Mouse (Mus musculus) heart, postnatal 4 days (tissue): ENCODE results near the gene Fmnl3. TPM values are rescaled to one million over a fixed set of nuclear protein-coding genes. Genes with fewer than 3 reads are reported as not detected.

Experiments used
- DNase-seq: peaks from one replicate; pipeline ENCODE4 v3.0.0; 2021
- total RNA-seq, 2 experiments: library from RNA; stranded (reverse); gene quantifications; 2 replicates each; pipeline ENCODE4 v1.2.3; 2021

The Fmnl3 gene
- total RNA-seq, 2 experiments from 2014 or later, result 42.6 to 44.4 TPM

DNA sequence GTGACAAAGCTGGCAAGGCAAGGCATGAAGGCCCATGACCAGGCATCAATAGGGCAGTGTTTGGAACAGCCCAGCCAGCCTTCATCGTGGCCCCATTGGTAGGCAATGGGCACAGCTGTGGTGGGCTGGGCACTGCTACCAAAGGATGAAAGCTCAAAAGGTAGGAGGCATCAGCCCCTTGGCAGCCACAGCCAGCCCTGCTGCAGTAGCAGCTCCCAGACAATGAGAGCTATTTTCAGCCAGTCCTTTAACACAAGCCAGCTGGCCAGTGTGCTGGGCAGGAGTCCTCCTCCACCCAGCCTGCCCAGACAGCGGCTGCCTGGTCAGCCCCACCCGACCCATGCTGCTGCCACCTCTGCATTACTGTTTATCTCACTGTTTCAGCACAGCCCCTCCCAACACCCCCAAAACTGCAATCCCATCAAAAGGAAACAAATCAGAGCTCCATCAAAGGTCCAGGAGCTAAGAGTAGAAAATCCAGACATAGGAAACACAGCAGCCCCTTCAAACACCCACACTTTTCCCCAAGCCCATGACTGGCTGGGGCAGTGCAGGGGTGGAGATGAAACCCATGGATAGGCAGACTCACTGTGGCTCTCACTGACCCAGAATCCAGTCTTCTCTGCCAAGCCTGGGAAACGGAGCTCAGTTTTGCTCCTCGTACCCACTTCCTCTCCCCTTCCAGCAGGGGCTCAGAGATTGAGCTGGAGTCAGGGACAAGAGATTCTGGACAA lies 26.7 kb downstream of the Fmnl3 start:
- peak; percentile 77 for DNase-seq

DNA sequence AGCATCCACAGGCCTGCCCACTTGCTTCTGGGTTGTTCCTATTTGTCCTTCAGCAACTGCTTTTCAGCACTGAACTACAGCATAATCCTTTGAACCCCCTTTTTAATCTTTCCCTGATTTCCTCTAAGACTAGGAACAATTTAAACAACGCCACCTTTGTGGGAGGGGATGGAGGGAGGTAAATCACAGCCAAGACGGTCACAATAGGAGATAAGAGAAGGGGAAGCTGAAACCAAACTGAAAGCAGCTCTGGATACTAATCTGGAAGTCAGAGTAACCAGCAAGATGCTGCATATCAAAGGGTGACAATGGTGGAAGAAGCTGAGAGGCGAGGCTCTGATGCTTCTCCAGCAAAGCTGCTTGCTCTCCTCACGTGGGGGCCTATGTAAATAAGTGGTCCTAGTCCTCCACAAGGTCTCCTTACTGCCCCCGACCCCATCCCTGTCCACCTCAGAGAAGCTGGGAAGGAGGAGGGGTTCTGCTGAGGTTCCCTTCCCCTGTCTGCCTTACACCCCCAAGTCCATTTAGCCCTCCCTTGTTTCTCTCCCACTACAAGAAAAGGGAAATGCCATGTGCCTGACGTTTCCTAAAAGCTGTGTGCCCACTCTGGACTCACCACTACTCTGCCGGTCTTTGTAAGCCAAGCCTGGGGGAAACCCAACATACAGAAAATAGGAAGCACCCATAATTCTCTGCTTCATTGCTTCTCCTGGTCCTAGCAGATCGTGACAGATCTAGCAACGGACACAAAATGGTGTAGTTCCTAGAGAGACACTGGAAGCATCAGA lies 27.9 kb downstream of the Fmnl3 start:
- no peak for DNase-seq

DNA sequence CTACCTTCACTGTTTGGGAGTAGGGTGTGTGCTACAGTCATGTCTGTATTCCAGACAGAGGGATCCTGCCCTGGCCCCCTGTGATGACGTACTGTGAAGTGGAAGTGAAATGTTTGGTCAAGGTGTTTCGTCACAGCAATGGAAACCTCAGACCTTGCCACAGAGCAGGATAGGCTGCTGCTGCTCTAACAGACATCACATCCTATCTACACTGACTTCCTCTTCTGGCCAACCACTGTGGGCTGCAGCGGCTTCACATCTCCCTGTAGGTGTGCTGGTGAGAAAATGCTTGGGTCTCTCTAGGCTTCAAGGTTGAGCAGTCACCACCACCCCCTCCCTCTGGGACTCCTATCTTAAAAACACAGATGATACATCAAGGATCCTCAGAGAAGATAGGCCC lies 29.2 kb downstream of the Fmnl3 start:
- DNase-seq, result no peak

DNA sequence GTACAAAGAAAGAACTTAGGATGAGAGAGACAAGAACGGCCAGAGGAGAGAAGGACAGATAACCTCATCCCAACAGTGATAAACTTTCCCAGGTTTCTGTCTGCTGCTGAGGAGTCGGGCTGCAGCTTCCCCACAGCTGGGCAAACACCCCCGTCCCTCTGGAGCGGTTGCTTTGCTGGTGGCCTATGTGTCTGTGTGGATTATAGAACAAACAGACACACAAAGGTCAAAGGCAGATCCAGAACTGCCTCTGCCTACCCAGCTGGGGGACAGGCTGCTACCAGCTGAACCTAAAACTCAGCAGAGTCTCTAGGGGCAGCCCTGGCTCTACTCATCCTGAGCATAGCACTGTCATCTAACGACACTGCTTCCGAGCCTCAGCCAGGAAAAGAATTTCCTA lies 30.6 kb downstream of the Fmnl3 start:
- peak; percentile 14 for DNase-seq

DNA sequence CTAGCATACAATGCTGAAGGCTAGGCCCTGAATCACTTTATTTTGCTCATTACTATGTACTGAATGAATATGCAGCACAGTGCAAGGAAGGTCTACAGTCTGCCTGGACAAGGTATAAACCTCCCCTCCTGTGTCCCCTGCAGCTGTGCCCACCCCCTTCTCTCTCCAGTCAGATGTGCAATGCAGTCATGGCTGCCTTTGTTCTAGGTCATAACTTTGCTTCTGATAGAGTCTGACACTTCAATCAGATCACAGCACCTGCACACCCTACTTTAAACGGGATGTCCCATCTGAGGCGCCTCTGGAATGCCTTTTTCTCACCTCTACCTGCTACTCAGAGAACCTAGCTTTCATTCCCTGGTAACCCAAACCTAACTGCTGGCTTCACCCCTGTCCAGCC lies 31.4 kb downstream of the Fmnl3 start:
- DNase-seq, result no peak

DNA sequence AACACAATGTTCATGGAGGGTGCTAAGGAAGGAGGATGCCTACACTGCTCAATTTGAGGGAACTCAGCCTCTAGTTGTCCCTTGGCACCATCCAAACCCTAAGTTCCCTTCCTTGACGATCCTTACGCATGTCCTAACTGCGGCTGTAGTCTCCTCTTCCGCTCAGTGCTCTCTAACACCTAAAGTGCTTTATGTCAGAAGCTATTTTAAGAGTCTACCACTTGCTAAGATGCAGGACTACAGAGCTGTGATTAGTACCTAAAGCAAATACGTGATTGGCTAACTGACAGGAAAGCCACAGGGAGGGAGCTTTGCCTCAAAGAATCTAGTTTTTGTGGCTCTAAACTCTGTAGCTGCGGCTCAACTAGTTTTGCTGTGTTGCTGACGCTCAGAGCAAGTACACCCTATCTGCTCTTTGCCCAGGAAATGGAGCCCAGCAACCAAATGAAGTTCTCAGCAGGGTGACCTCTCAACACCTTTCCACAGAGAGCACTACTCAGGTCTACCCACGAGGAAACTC lies 34.4 kb downstream of the Fmnl3 start:
- no peak for DNase-seq

DNA sequence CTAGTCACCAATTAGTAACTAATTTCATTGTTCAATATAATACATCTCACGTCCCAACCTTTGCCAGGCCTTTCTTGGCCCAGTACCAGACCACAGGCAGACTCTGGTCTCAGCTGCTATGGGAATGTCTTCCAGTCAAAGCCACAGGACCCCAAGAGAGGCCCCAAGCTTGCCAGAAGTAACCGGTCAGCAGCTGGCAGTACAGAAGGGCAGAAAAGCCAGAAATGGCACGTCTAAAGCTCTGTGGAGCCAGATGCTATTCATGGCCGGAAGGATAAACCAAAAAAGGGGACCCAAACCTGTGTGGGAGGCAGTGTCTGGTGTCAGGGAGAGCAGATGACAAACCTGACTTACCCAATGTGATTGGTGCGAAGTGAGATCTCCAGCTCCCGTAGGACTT lies 35.8 kb downstream of the Fmnl3 start:
- no peak for DNase-seq

DNA sequence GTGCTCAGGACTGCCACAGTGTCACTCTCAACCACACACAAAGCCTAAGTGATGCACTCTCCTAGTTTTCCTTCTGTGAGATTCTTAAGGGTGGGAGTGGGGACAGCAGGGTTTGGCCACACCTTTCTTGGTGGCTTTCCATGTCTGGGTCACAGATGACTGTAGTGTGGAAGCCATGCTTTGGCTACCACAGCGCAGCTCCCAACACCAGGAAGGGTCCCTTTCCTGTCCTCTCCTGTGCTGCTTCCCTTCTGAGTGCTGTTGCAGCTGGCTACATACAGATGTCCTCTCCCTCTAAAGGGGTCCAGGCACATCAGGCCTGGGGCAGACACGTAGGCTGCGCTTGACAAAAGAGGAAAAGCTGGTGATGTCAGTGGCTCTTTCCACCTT lies 36.6 kb downstream of the Fmnl3 start:
- DNase-seq, result peak; percentile 79

DNA sequence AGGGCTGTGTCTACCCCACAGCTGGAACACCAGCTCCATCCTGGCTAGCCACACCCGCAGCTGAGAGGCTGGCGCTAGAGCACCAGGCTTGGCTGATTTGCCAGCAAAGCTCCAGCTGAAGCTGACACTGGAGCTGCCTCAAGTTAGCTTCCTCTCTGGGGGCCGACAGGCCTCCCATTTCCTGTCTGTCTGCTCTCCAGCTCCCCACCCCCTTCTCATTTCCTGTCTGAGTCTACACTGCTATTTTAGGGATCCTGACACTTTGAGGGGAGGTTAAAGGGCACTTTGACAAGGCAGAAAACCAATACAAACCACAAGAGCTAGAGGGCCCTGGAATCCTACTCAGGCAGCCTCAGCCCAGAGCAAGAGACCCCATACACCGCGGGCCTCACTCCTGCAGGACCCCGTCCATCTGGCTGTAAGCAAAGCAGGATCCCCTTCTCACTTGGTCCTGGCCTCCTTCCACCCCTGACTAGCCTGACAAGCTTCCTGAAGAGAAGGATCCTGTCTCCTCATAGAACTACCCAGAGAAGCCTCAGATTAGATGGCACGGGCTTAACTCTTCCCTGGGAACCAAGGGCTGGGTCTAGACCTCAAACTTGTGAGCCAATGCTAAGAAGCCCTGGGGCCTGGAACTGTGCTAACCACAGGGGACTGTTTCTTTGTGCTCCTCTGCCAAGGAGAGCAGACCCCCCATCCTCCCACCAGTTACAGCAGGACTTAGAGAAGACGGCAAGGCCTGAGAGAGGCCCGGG lies 37.2 kb downstream of the Fmnl3 start:
- DNase-seq, result peak; percentile 85

DNA sequence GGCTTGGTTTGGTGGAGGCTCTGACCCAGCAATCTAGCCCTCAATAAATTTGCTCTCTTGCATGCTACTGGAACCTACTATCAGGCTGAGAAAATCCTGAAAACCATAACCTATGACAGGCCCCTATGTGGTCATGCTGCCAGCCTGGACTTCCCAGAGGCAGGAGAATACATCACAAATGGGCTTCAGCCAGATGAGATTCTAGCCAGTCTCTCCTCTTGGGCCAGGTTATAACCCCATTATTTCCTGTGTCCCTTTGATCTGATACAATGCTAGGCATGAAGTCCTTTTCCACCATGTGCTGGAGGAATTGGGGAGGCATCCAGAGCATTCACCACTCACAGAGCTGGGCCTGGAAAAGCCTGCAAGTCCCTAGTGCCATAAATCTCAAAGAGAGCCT lies 38.2 kb downstream of the Fmnl3 start:
- no peak for DNase-seq

DNA sequence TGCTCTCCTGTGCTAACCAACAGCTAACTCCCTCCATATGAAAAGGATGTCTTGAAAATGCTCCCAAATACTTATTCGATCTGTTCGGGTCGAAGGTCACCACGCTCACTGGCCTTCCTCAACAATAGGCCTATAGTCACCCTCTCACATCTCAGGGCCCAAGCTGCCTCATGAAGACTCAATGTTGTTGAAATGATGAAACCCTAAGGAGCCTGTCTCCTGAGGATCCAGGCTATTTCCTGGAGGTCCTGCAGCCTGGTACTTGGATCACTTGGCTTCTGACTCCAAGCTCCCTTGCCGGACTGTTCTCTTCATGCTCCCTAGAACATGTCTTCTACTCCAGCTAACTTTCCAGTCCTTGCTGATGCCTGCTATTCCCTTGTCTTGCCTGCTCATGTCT lies 38.9 kb downstream of the Fmnl3 start:
- no peak for DNase-seq

DNA sequence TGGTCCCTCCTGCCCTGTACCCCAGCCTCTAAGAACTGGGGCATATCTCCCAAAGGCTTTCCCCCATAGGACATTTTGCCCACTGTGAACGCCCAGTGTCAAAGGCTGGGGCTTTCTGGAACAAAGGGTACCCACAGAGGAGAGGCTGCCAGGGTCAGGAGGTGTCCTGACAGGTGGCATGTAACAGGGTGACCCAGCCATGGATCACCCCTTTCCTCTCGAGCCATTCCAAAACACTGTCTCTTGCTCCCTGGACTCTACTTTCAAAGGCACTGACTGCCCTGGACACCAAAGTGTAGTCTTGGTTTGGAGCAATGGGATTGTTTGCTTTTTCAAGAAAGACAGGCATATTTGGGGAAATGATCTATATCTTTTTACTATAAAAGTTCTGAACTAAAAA lies 40.0 kb downstream of the Fmnl3 start:
- DNase-seq, result no peak

DNA sequence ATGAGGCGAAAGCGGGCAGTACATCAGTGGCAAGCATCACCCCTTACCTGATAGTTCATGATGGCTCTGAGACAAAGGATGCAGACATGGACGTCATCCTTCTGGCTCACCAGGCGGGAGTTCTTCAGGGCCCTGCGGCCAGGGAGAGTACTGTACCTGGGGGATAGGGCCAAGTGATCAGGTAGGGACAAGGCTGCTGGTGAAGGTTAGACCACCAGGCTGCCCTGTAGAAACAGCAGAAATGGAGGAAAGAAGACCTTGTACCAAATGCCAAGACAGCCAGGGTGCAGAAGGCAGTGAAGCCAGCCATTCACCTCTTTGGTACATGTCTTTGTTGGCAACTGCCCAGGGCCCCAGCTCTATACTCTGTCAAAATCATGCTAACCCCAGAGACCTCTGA lies 42.3 kb downstream of the Fmnl3 start:
- no peak for DNase-seq

DNA sequence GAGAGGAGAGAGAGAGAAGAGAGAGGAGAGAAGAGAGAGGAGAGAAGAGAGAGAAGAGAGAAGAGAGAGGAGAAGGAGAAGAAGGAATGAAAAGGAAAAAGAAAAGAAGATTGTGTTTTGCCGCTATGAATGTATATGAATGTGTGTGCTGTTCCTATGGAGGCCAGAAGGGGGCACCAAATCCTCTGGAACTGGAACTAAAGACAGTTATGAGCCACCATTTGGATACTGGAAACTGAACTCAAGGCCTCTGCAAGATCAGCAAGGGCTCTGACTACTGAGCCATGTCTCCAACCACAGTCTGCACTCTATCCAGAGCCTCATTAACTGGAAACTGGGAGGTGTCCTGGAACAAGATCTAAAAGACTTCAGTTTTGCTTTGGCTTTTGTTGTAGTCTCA lies 43.3 kb downstream of the Fmnl3 start:
- peak; percentile 60 for DNase-seq

DNA sequence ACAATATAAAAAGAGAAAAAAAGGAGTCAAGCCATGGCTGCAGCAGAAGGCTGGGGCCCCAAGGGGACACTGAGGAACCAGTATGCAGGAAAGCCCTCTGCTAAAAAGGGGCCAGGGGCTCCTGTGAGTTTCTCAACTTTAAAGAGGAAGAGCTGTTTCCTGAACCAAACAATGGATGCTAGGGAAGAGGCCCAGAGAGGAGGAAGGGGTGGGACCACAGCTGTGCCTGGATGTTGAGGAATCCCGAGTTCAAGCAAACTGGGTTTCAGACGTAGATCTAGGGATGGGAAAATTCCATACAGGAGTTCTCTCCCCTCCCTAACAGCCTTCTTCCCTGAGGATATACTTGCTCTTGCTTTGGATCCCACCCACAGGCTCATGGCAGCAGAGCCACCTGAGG lies 43.9 kb downstream of the Fmnl3 start:
- peak; percentile 37 for DNase-seq

DNA sequence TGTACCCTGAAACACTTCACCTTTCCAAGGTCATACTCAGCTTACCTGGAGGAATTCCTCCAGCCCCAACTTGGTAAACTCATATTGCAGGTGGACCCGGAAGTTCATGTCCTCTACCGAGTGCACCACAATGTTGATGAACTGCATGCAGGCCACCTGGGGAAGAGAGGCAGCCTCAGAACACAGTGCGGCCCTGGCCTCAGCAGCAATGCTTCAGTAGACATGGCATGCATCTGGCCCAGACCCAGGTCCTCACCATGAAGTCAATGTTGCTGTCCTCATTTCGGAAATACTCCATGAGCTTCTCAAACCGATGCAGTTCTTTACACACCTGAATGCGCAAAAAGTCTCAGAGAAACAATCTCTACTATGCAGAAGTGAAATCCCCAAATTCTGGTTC lies 44.7 kb downstream of the Fmnl3 start:
- no peak for DNase-seq

DNA sequence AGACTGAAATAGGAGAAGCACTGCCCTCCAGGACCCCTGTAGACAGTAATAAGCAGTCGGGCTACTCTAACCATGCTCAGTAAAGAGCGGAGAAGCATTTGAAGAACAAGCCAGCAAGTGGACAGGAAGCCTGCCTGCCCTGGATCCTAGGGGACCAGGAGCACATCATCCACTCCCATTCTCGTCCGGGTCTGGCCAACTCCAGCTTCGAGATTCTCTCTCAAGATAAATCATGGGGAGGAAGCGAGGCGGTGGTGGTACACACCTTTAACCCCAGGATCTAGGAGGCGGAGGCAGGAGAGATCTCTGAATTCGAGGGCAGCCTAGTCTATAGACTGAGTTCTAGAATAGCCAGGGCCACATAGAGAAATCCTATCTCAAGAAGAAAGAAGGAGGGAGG lies 46.1 kb downstream of the Fmnl3 start:
- no peak for DNase-seq

DNA sequence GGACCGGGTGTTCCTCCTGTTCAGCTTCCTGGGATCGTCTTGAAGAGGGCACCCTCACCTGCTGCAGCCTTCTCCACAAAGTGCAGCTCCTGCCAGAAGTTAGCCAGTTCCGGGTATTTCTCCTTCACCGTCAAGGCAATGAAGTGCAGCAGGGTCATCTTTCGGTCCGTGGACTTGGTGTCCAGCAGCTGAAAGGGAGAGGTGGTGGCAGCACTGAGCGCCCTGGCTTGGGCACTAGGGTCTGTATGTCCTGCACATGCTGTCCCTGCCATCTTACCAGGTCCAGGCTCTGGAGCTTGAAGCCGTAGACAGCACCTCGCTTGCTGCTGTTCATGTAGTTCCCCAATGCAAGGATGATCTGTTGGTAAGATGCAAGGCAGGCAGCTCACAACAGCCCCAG lies 49.3 kb downstream of the Fmnl3 start:
- DNase-seq, result no peak

DNA sequence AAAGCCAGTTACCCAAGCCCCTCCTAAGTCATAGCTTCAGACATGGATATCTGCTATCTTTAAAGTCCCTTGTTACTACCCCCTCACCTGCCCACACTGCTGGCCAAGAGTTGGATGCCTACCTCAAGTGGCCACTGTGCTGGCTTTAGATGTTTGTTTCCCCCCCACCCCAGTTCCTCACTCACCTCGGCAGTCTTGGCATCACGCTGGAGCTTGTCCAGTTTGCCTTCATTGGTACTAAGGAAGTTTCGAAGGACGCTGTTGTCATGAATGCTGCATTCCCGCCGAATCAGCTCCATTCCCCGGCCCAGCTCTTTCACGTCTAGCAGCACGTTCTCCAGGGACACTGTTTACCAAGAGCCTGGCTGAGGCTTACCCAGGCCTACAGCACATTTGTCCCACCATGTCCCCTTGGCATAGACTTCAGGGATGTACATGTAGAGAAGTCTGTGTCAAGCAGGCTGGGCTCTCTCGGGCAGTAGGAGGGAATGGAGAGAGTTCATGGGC lies 50.1 kb downstream of the Fmnl3 start:
- DNase-seq, result no peak

DNA sequence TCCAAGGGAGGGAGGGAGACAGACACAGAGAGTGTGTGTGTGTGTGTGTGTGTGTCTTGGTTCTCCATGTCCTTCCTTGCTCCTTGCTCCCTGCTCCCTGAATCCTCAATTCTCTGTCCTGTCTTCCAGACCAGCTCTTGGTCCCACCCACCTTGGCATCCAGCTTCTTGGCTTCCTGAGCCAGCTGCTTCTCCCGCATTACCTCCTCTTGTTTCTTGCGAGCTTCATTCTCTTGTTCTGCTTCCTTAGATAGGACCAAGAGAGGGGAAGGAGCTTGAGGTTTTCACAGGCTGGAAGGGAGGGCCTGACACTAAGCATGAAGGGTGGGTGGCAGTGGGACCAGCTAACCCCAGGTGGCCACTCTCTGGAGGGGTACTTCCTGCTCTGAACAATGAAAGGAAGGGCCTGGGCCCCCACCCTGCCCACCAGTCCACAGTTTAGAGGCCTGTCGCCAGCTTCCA lies 50.8 kb downstream of the Fmnl3 start:
- DNase-seq, result peak; percentile 44

DNA sequence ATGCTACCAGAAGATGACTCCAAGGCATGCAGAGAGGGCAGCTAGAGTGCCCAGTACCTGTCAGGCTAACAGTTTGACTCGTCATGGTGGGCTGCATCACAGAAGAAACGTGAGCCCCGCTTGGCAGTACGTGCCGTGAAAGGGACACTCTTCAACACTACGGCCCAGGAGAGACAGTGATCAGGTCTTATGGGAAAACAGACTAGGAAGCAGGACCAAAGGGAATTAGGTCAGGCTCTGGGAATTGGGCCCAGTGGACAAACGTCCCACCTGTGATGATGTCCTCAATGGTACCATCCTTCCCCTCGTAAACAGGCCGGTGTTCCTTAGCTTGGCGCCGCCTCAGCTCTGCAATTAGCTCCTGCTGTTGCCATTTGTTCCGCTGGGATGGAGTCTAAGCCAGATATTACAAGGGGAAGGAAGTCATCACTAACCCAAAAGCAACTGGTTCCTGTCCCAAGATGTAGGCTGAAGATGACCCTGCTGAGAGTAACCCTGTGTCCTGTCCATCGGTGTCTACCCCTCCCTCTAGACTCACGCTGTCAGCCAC lies 51.3 kb downstream of the Fmnl3 start:
- no peak for DNase-seq

DNA sequence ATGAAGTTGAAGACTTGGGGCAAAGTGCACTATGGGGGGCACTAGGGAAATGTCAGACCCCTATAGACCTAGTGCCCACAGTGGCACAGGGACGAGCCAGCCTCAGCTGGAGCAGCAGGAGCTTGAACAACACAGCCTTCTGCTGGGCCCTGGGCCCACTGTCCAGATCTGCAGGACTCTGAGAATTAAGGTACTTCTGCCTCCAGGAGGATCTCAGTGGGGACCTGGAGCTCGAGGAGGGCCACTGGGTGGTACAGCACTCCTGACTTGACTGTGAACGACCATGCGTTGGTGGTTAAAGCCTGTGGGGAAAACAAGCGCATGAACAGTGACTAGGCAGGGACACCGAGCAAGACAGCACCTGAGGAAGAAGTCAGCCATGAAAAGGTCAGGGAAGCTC lies 52.2 kb downstream of the Fmnl3 start:
- DNase-seq, result no peak

DNA sequence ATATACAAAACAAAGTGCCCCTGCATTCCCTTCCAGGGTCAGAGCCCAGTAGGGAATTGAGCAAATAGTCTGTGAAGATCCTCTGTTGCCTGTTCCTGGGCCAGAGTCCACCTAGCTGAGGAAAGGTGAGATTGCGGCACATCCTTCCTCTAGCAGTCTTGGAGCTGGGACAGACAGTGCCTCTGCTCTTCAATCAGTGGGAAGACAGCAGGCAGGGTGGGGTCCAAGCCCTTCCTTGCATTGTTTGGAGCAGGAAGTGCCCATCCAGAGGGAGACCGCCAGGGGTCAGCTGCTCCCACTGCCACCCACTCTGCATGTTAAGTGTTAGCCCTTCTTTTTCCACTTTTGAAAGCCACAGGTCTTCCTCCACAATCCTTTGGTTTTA lies 53.0 kb downstream of the Fmnl3 start:
- DNase-seq, result peak; percentile 64
